Mouse (Mus musculus) B cell, adult 62 days (primary cell): ENCODE results near the gene Sry. TPM values are rescaled to one million over a fixed set of nuclear protein-coding genes. Genes with fewer than 3 reads are reported as not detected.

ENCODE experiments used
- total RNA-seq: library from RNA; stranded (reverse); gene quantifications from 4 replicates; pipeline ENCODE4 v1.2.4, GENCODE M21; 2023

The Sry gene
- total RNA-seq = not detected in 4 replicates

DNA sequence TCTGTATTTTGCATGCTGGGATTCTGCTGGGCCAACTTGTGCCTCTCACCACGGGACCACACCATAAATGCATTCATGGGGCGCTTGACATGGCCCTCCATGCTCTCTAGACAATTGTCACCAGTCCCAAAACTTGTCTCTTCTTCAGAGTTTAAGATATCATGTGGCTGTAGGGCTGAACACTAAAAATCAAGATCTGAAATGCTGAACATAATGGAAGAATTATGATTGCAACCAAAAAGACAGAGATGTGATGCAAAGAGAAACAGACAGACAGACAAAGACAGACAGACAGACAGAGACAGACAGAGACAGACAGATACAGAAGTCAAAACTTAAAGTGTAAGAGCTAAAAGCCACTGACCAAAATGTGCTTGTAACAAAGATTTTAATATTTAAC lies at the start of gene Sry:
Sry (minus strand) TSS at position 101 of the 400 bp plus-strand sequence.

Other genes starting within 250 kb of the Sry start
- gene H2al2c, start 64.6 kb downstream of the Sry start, total RNA-seq = not detected in 4 replicates
- not detected in 4 replicates for gene H2al2b, start 57.0 kb upstream of the Sry start, total RNA-seq
- not detected in 4 replicates for gene Gm4064, start 132.5 kb upstream of the Sry start, total RNA-seq
- not detected in 4 replicates for gene Rbmy, start 167.0 kb upstream of the Sry start, total RNA-seq
- gene Gm10256, start 167.0 kb upstream of the Sry start, total RNA-seq = not detected in 4 replicates
- not detected in 4 replicates for gene Gm10352, start 237.3 kb upstream of the Sry start, total RNA-seq